Mouse (Mus musculus): Measurements from ENCODE around the gene Dhx32. TPM values are rescaled to one million over a fixed set of nuclear protein-coding genes. Genes with fewer than 3 reads are reported as not detected.
A peak's percentile ranks its signal among the peaks of the same experiment; 100 is the strongest.

Gene Dhx32
- total and polyA plus RNA-seq, 2 experiments from 2014 or later: 45.6 to 49.8 TPM

- no peak for DNase-seq (ENCODE audit: low spot score)
- Histone ChIP-seq H3K27me3 (ENCODE audit: insufficient read depth, low read length) (no peaks in the 10 kb centered on the region), H3K4me3 (ENCODE audit: low read length) (peak overlapping the region; percentile 95), H3K4me2 (ENCODE audit: low read depth, low read length) (peak overlapping the region; percentile 68), H3K36me3 (ENCODE audit: insufficient read depth, low read length) (no peaks in the 10 kb centered on the region), H3K27ac (peak overlapping the region; percentile 41; the same call in 1 of the 2 replicates), H3K4me1 (ENCODE audit: insufficient read depth, low read length) (peaks cover 14% of the 10 kb centered on the region; the same call in 1 of the 2 replicates), H3K9me3 (ENCODE audit: low read length) (no peaks in the 10 kb centered on the region), H3K9ac (replicated peaks; ENCODE audit: low read length) (peak overlapping the region; percentile 82)
- ATAC-seq: peak; percentile 76
- TF ChIP-seq CTCF (IDR thresholded peaks at IDR 0.05; ENCODE audit: low read depth): no peak
- WGBS: 2% methylated on average over 38 of the region's 38 CpGs
Observed at GRCm38 (mm10) chr7:133775796-133776625, 6.5 kb downstream of the Dhx32 start.

DNA sequence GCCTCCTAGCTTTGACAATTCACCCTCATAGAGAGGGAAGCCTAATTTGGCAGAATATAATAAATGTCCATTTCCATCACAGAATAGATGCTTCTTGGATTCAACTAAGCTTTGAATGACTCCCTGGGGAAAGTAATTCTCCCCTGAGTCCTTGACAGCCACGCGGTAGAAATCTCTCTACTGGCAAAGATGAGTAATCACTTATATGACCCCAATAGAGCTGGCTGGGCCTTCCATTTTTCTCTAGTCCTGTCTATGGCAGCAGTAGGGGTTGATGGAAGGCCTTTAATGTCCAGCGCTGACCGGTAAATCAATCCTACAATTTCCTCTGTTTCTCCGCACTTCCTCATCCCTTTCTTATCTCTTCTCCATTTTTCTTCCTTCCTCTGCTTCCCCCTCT is 7.3 kb downstream of the Dhx32 start:
- no peaks in the 10 kb centered on the region for H3K9me3 ChIP-seq (ENCODE audit: low read length)
- DNase-seq (ENCODE audit: low spot score) (peak; percentile 45), ATAC-seq (no peak)
- H3K9ac ChIP-seq (replicated peaks; ENCODE audit: low read length): peak overlapping the region; percentile 82; the same call in 1 of the 2 replicates
- H3K4me2 ChIP-seq (ENCODE audit: low read depth, low read length): peak overlapping the region; percentile 68
- no peak overlapping the region for H3K27ac ChIP-seq
- WGBS: 39% methylated on average over 5 of the region's 5 CpGs
- H3K27me3 ChIP-seq (ENCODE audit: insufficient read depth, low read length): no peaks in the 10 kb centered on the region
- peaks cover 14% of the 10 kb centered on the region; the same call in 1 of the 2 replicates for H3K4me1 ChIP-seq (ENCODE audit: insufficient read depth, low read length)
- TF ChIP-seq CTCF (IDR thresholded peaks at IDR 0.05; ENCODE audit: low read depth): no peak
- no peaks in the 10 kb centered on the region for H3K36me3 ChIP-seq (ENCODE audit: insufficient read depth, low read length)
- H3K4me3 ChIP-seq (ENCODE audit: low read length): peak overlapping the region; percentile 95

- TF ChIP-seq CTCF (IDR thresholded peaks at IDR 0.05; ENCODE audit: low read depth): no peak
- no peak overlapping the region for H3K4me2 ChIP-seq (ENCODE audit: low read depth, low read length)
- peak overlapping the region; percentile 22; the same call in 1 of the 2 replicates for H3K27ac ChIP-seq
- WGBS: 51% methylated on average over 5 of the region's 5 CpGs
- no peaks in the 10 kb centered on the region for H3K9me3 ChIP-seq (ENCODE audit: low read length)
- H3K27me3 ChIP-seq (ENCODE audit: insufficient read depth, low read length): no peaks in the 10 kb centered on the region
- H3K9ac ChIP-seq (replicated peaks; ENCODE audit: low read length): no peak overlapping the region
- no peaks in the 10 kb centered on the region for H3K36me3 ChIP-seq (ENCODE audit: insufficient read depth, low read length)
- DNase-seq (ENCODE audit: low spot score): no peak
- no peaks in the 10 kb centered on the region; the same call in 1 of the 2 replicates for H3K4me1 ChIP-seq (ENCODE audit: insufficient read depth, low read length)
- no peak overlapping the region for H3K4me3 ChIP-seq (ENCODE audit: low read length)
- ATAC-seq: no peak
Observed at GRCm38 (mm10) chr7:133768517-133768916, 14.0 kb downstream of the Dhx32 start.

GRCm38 (mm10) chr7:133768027-133768426 is 14.5 kb downstream of the Dhx32 start:
- no peak overlapping the region for H3K4me2 ChIP-seq (ENCODE audit: low read depth, low read length)
- H3K9me3 ChIP-seq (ENCODE audit: low read length): no peaks in the 10 kb centered on the region
- peak; percentile 26 for DNase-seq (ENCODE audit: low spot score)
- no peak for ATAC-seq
- no peaks in the 10 kb centered on the region for H3K36me3 ChIP-seq (ENCODE audit: insufficient read depth, low read length)
- WGBS: 46% methylated on average over 4 of the region's 4 CpGs
- H3K27ac ChIP-seq: peak overlapping the region; percentile 22; the same call in 1 of the 2 replicates
- H3K4me3 ChIP-seq (ENCODE audit: low read length): no peak overlapping the region
- H3K9ac ChIP-seq (replicated peaks; ENCODE audit: low read length): no peak overlapping the region
- no peak for TF ChIP-seq CTCF (IDR thresholded peaks at IDR 0.05; ENCODE audit: low read depth)
- H3K27me3 ChIP-seq (ENCODE audit: insufficient read depth, low read length): no peaks in the 10 kb centered on the region
- no peaks in the 10 kb centered on the region; the same call in 1 of the 2 replicates for H3K4me1 ChIP-seq (ENCODE audit: insufficient read depth, low read length)

DNA sequence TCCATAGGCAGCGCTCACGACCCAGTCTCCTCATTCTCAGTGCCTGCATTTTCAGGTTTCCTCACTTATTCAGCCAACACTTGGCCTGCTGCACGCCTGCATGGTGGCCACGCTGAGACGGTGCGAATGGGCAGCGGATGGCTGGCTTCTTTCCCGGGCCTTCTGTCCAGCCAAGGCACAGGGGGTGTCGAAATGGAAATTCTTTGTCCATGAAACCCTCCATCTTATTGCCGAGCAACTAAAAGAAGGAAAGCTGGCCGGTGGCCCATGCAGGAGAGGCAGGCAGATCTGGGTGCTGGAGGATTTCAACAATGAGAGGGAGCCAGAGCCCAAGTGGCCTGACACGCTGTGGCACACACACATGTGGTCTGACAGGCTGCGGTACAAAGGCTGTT is 16.7 kb downstream of the Dhx32 start:
- no peak overlapping the region for H3K9ac ChIP-seq (replicated peaks; ENCODE audit: low read length)
- H3K36me3 ChIP-seq (ENCODE audit: insufficient read depth, low read length): no peaks in the 10 kb centered on the region
- TF ChIP-seq CTCF (IDR thresholded peaks at IDR 0.05; ENCODE audit: low read depth): no peak
- 31% methylated on average over 13 of the region's 13 CpGs for WGBS
- H3K4me3 ChIP-seq (ENCODE audit: low read length): no peak overlapping the region
- ATAC-seq (peak; percentile 91), DNase-seq (ENCODE audit: low spot score) (peak; percentile 89)
- H3K4me1 ChIP-seq (ENCODE audit: insufficient read depth, low read length): no peaks in the 10 kb centered on the region; the same call in 1 of the 2 replicates
- peak overlapping the region; percentile 62 for H3K27ac ChIP-seq
- H3K9me3 ChIP-seq (ENCODE audit: low read length): no peaks in the 10 kb centered on the region
- no peaks in the 10 kb centered on the region for H3K27me3 ChIP-seq (ENCODE audit: insufficient read depth, low read length)
- no peak overlapping the region for H3K4me2 ChIP-seq (ENCODE audit: low read depth, low read length)

DNA sequence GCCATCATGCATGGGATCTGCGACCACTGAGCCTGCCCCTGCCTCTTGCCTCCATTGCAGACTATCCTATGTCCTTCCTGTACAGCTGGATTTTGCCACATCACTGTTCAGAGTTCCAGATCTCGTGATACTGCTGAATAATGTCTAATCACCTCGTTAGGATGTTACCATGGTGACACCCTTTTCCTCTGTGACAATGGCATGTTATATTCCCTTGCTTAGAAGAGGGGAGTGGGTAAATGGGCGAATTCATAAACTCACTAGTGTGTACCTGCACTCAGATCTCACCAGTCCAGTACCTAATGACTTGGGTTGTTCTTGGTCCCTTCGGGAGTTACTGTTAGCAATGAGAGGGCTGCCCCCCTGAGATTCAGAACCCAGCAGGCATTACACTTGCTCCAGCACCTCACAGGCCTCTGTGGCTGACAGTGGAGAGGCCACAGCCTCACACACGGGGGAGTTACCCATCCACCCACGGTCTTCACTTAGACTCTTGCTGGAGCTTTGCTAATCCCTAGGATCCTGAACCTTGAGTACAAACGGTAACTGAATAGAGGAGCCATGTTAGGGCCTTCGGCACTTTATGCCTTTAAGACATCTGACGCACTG is 17.2 kb downstream of the Dhx32 start:
- H3K36me3 ChIP-seq (ENCODE audit: insufficient read depth, low read length): no peaks in the 10 kb centered on the region
- ATAC-seq: peak; percentile 2; the same call in 1 of the 2 replicates
- DNase-seq (ENCODE audit: low spot score): no peak
- no peak for TF ChIP-seq CTCF (IDR thresholded peaks at IDR 0.05; ENCODE audit: low read depth)
- WGBS: 38% methylated on average over 10 of the region's 10 CpGs
- no peak overlapping the region for H3K9ac ChIP-seq (replicated peaks; ENCODE audit: low read length)
- H3K4me1 ChIP-seq (ENCODE audit: insufficient read depth, low read length): no peaks in the 10 kb centered on the region; the same call in 1 of the 2 replicates
- peak overlapping the region; percentile 62 for H3K27ac ChIP-seq
- H3K9me3 ChIP-seq (ENCODE audit: low read length): no peaks in the 10 kb centered on the region
- H3K4me3 ChIP-seq (ENCODE audit: low read length): no peak overlapping the region
- no peaks in the 10 kb centered on the region for H3K27me3 ChIP-seq (ENCODE audit: insufficient read depth, low read length)
- H3K4me2 ChIP-seq (ENCODE audit: low read depth, low read length): no peak overlapping the region
